Mouse (Mus musculus) mouse embryonic stem cell (cell line): ENCODE data around the gene Peg12.

ENCODE experiments used
- in situ Hi-C, 2 experiments: fragments of 300-500 bp; cut with MboI; formaldehyde crosslinking; loops; 1 replicate in 1 of 2; 3 replicates in 1 of 2; pipeline ENCODE4 v1.14.3; 2019 to 2020; ENCODE audit warnings: low sequenced_read_pairs in 2 of 2, low pct_unique_long_range_greater_than_20kb in 1 of 2, mixed read lengths in 1 of 2; ENCODE audit not compliant: unreplicated experiment in 1 of 2

The Peg12 gene

GRCm38 (mm10) chr7:62463878-62464755 is at the start of gene Peg12:
Peg12 (minus strand) TSS chr7:62464510.
- in situ Hi-C loops: no loop called here

GRCm38 (mm10) chr7:62486139-62486538 is 21.8 kb upstream of the Peg12 start:
- in situ Hi-C loops: no loop called here

GRCm38 (mm10) chr7:62463007-62463877 is 1.1 kb downstream of the Peg12 start:
- in situ Hi-C loops: no loop called here

- in situ Hi-C loops: no loop called here
Observed at GRCm38 (mm10) chr7:62462229-62463006, 1.9 kb downstream of the Peg12 start.

GRCm38 (mm10) chr7:62452353-62452752 is 12.0 kb downstream of the Peg12 start:
- in situ Hi-C loops: no loop called here

GRCm38 (mm10) chr7:62445431-62446165 is 18.7 kb downstream of the Peg12 start:
- in situ Hi-C loops: no loop called here

GRCm38 (mm10) chr7:62436394-62436793 is 27.9 kb downstream of the Peg12 start:
- in situ Hi-C loops: no loop called here

- in situ Hi-C loops: no loop called here
Observed at GRCm38 (mm10) chr7:62433243-62433642, 31.1 kb downstream of the Peg12 start.

- in situ Hi-C loops: no loop called here
Observed at GRCm38 (mm10) chr7:62428337-62428736, 36.0 kb downstream of the Peg12 start.

- in situ Hi-C loops: no loop called here
Observed at GRCm38 (mm10) chr7:62423210-62423609, 41.1 kb downstream of the Peg12 start.

GRCm38 (mm10) chr7:62420566-62420965 is 43.7 kb downstream of the Peg12 start:
- in situ Hi-C loops: no loop called here

- in situ Hi-C loops: no loop called here
Observed at GRCm38 (mm10) chr7:62419493-62420360, 44.6 kb downstream of the Peg12 start, which contains the start of gene Mkrn3. Mkrn3 (minus strand) TSS chr7:62420139.

- in situ Hi-C loops: no loop called here
Observed at GRCm38 (mm10) chr7:62419105-62419492, 45.2 kb downstream of the Peg12 start.

- in situ Hi-C loops: no loop called here
Observed at GRCm38 (mm10) chr7:62418346-62418745, 46.0 kb downstream of the Peg12 start.

- in situ Hi-C loops: no loop called here
Observed at GRCm38 (mm10) chr7:62416173-62416572, 48.1 kb downstream of the Peg12 start.

GRCm38 (mm10) chr7:62415222-62415621 is 49.1 kb downstream of the Peg12 start:
- in situ Hi-C loops: no loop called here
